Mouse (Mus musculus) induced T-regulatory cell, adult 2 months (primary cell): ENCODE data around the gene Rem1.

ENCODE experiments used
- DNase-seq: peaks from one replicate; pipeline ENCODE4 v3.0.0-alpha.2; 2012; ENCODE audit warnings: low read depth

Gene Rem1

DNA sequence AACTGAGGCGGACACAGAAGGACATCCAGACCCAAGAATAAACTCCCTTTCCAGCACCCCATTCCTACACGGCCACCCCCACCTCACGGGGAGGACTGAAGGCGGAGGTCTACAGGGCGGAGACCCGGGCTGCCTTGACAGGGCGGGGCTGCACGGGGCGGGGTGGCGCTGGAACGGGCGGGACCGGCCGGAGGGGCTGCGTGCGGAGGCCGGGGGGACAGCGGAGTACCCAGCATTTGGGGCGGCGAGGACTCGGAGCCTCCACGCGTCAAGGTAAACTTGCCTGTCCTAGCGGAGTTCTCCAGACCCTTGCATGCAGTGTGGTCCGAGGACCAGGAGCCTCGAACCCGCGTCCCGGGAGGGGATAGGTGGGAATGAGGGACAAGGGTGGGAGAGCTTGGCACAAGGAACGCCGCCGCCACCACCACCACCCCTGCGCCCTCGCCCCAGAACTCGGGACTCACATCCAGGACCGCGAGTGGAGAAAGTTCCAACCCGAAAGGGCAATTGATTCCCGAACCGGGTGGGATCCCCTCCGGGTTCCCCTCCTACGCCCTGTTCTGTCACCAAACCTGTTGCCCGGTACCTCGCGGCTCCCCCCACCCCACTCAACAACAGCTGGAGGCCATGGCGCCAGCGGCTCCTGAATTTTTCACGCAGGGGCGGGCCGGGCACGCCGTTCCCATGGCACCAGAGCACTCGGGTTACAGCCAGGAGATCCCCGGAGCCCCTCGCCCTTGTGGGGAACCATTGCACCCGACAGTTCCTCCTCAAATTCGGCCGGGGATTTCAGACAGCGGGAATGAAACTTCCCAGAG lies at the start of gene Rem1:
Gene Rem1 (plus strand): TSS at position 178 of the 818 bp plus-strand sequence.
- DNase-seq: no peak

DNA sequence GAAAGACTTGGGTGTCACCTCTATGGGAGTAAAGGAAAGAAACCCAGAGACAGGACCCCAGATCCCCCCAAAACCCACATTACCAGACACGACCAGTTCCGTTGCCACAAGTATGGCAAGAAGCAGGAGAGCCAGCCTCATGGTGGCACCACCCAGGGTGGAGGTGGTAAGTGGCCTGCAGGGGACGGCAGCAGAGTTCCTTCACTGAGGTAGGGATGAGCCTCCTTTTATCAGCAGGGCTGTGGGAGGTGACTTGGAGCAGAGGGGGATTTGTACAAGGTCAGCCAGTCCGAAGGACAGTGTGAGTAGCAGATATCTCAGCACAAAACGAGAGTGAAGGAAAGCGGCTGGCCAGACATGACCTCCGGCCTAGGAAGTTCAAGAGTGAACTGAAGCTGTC lies 46.6 kb upstream of the Rem1 start, which contains the start of gene Defb19:
Gene Defb19 (minus strand): TSS at position 206 of the 400 bp plus-strand sequence.
- no peak for DNase-seq

DNA sequence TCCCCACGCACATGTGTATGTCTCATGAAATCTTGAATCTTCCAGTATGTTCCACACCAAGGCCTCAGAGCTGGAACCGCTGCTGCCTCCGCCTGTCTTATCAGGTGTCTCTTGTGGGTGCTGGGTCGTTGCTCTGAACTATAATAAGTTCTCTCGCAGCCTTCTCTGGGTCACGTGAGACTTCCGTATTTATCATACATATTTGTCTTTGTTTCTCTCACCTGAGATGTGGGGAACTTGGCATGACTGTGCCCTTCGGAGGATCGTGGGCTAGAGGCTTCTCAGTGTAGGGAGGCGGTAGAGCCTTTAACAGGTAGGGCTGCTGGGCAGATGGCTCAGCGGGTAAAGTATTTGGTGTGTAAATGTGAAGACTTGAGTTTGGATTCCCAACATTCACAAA lies 46.1 kb upstream of the Rem1 start:
- DNase-seq: no peak

DNA sequence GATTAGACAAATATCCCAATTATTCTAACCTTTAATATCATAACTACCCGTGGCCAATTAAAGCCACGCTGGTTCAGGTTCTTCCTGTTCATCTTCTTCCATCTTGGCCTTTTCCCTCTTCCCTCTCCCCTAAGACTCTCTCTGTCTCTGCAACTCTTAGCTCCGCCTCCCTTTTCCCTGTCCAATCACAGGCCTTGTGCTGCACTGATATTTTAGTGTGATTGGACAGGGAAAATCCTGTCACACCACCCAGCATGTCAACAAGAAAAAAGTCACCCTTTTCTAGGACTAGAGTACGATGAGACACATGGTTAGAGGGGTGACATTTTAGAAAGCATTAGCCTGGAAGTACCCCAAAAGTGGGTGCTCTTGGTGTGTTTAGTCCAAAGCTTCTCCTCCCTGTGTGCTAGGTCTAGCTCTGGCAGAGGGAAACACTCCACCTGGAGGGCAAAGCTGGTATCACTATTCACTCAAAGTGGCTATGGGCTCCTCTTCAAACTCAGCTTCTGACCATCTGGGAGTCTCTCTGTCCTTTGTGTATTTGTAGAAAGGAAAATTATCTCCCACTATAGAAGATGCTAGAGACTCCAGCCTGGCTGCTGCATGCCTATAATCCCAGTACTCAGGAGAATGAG lies 39.7 kb upstream of the Rem1 start:
- DNase-seq: peak; percentile 17

DNA sequence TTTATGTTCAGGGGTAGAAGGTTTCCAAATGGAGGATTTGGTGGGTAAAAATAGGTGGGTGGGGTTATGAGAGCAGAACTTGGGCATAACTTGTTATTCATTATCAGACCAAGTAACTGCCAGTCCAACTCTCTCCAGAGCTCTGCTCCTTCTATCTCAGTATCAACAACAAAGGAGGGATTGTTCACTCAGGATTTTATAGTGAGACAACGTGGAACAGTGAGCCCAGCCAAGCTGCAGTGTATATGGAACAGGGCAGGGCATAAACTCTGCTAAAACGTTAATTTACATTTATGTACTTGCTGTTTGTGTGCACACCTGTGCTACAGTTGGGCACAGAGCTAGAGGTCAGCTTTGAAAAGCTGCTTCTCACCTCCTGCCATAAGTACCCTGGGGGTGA lies 38.3 kb upstream of the Rem1 start:
- no peak for DNase-seq

DNA sequence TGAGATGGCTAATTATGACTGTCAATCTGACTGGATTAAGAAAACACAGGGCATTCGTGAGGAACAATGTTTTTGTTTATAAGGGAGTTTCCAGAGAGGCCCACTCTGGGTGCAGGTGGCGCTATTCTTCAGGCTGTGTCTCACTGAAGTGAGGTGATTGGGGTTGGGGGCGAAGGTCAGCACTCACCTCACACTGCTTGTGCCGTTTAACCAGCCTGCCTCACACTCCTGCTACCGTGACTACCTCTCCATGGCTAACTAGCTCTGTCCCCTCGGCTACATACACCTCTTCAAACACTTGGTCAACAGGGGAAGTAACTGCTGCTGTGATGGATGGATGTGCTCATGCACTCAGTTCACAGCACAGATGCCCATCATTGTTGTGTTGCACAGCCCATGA lies 37.7 kb upstream of the Rem1 start:
- no peak for DNase-seq

DNA sequence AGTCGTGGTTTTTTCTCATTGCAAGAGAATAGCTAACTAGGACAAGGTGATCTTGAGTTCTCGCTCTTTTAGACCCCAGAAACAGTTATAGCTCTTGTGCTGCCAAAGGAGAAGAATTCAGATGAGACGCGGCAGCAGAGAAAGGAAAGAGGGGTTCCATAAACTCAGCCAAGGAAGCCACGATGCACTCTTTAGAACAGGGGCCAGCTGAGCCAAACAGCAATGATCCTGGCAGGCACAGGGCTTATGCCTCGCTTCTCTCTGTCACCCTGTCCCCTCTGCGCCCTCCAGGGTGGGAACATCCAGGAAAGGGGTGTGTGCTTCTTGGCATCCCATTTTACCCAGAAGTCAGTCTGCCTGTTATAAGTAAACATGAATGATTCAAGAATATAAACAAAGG lies 27.5 kb upstream of the Rem1 start, which contains the start of gene Defb45:
Gene Defb45 (minus strand): TSS at position 101 of the 400 bp plus-strand sequence.
- no peak for DNase-seq

DNA sequence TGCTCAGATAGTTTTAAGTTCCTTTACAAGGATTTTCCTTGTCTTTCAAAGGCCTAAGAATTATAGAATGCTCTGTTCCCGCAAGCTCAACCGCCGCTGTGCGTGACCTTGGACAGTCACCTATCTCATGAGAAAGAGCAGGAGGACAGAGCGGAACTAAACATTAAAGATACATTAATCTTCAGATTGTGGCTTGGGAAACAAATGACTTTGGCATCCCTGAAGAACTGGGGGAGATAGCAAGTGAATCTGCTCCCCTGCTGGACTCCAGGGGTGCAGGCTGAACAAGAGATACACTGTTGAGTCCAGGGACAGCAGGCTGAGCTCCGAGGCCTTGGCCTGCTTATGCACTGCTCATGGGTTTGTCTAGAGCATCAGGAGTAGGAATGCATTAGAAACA lies 26.7 kb upstream of the Rem1 start:
- no peak for DNase-seq

DNA sequence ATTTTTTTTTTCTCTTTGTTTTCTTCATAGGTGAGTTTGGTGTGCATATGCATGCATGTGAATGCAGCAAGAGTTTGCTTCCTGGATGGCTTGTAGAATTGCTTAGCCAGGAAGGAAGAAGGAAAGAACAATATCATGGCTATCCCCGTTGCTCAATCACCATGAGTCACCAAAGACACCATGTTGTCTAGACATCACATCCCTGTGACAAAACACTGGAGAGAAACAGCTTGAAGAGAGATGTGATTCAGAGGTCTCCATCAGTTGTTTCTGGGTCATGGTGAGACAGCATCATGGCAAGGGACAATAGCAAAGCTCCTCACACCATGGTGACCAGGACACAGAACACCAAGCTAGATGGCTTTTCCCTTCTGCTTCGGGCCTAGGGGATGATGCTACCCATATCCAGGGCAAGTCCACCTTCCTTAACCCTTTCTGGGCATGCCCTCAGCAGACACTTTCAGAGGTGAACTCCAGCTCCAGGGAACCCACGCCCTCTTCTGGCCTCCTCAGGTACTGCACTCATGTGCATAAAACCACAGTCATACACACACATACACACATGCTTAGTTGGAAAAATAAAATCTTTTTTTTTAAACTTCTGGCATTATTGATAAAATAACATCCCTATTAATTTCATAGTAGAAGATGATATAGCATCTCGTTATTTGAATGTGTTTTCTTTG lies 25.3 kb upstream of the Rem1 start:
- no peak for DNase-seq

DNA sequence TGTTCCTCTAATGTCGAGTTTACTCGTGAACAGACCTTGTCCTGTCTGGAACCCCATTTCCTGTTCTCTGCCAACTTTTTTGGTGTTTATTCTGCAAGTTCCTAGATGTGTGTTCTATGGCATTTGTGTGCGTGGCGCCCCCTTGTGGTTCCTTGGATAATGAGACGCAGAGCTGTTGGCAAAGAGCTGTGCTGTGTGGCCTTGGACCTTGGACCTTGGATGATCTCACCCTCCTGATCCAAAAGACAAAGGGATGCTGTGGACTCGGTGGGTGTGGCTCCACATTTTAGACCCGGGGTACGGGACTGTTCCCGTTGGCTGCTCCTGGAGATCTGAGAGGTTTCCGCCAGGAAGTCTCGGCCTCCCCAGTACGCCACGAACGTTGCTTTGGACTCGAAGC lies 22.7 kb upstream of the Rem1 start, which contains the start of gene Defb36:
Gene Defb36 (plus strand): TSS at position 271 of the 400 bp plus-strand sequence.
- peak; percentile 53 for DNase-seq

DNA sequence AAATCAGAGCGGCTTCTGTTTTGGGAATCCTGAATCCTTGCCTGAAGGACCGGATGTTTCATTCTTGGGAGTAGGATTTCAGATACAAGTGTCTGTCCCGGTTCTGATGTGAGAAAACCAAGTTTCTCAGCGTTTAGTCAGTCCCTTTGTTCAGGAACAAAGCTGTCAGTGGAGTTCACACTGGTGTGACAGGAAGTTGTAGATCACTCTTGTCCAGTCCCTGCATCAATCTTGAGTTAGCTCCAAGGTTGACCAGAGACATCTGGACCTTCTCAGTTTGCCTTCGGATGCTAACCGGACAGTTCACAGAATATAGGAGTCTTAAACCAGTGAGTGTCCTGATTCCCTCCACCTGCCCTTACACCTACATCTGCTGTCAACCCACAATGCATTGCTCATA lies 19.0 kb upstream of the Rem1 start:
- no peak for DNase-seq

DNA sequence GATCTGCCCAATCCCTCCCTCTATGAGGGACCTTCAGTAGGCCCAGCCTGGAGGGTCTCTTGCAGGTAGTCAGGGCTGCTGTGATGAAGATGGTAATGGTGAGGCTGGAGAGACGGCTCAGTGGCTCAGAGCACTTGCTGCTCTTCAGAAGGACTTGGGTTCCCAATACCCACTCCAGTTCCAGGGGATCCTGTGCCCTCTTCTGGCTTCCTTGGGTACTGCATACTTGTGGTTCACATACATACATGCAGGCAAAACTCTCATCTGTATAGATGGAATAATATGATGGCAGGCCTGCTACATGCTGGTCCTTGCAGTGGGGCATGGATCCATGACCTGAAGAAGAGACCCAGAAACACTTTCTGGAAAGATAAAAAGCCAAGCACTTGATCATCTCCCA lies 18.0 kb upstream of the Rem1 start:
- DNase-seq: no peak

DNA sequence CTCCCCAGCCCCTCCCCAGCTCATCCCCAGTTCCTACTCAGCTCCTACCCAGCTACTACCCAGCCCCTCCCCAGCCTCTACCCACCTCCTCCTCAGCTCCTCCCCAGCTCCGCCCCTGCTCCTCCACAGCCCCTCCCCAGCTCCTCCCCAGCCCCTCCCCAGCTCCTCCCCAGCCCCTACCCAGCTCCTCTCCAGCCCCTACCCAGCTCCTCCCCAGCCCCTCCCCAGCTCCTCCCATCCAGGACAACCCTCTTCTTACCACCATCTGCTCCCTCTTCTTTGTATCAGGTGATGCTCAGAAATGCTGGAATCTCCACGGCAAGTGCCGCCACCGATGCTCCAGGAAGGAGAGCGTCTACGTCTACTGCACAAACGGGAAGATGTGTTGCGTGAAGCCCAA lies 14.6 kb upstream of the Rem1 start:
- DNase-seq: no peak

DNA sequence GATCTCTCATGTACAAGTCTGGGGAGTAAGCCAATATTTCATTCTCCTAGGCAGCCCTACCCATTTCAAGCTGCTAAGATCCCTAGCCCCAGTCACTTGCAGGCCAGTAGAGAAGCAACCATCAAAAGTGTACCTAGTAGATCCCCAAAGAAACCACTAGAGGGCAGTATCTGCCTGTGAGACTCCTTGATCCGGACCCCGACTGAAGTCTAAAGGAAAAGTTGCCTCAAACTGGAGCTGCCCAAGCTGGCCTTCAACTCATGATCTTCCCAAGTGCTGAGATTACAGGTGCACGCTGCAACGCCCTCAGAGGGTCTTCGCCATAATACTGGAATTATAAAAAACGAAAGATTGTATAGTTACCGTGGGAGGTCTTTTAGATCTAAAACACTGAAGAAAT lies 11.2 kb upstream of the Rem1 start:
- peak; percentile 78 for DNase-seq

DNA sequence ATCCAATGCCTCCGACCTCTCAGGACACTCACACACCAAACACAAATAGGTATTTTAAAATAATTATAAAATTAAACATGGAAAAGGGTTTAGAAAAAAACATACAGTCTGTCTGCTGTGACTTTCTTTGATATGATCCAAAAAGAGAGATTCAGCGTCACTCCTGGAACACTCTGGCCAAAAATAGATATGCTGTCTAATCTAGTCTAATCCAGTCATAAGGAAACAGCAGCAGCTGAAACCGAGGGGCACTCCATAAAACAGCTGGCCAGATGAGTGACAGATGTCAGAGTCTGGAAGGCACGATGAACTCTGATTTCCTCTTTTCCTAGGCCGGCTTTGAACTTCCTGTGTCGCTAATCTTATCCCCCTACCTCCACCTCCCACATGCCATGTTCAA lies 10.3 kb upstream of the Rem1 start:
- no peak for DNase-seq

DNA sequence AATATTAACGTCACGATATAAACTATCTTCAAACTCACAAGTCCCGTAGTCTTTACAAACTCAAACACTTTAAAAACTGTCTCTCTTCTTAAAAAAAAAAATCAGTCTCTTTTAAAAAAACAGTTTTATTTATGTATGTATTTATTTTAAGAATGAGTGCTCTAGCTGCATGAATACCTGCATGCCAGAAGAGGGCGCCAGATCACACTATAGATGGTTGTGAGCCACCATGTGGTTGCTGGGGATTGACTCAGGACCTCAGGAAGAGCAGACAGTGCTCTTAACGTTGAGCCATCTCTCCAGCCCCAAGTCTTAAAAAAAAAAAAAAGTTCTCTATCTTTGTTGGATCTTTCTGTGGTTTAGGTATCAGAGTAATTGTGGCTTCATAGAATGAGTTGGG lies 9.4 kb upstream of the Rem1 start:
- peak; percentile 57 for DNase-seq

DNA sequence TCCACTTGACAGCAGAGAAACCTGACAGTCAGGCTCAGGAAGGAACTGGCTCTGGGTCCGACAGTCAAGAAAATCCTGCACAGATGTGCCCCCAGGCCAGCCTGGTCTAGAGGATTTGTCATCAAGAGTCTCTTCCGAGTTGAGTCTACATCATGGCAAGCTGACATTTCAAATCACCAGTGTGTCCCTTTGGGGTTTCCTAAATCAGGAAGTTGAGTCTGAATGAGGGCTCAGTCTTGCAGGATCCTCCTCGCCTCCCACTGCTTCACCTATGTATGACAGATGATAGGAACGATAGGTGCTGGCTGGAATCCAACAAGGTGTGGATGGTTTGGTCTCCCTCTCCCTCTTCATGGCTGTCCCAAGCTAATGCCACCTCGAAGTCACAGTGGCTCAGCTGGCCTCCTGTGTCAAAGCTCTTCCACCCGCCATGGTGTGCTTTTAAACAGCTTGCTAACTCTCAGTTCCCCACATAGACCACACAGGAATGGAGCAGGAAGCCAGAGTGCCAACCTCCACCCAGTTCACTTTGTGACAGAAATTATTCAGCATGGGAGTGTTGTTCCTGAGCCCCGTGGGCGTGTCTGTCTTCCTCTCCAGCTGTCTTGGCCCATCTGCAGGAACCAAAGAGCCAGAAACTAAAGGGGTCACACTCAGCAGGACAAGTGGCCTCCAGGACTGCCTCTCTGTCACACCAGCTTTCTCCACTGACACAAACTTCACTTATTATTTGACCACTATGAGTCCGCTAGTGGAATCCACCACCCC lies 6.2 kb upstream of the Rem1 start:
- no peak for DNase-seq

DNA sequence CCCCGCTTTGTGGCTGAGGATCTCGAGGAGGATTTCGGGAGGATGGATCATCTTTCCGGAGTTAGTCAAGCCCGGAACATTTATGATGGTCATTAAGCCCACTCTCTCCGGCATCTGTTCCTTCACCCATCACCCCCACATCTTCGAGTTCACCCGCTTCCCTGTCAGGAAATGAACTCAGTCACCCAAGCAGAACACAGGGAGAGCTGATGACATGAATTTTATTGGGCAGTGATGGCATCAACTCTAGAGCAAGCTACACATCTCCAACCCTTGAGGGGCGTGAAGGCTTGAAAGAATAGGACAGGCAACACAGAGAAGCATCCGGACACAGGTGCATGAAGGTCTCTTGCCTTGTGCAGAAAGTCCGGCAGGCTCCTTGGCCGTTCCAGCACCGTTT lies 4.6 kb upstream of the Rem1 start:
- DNase-seq: no peak

DNA sequence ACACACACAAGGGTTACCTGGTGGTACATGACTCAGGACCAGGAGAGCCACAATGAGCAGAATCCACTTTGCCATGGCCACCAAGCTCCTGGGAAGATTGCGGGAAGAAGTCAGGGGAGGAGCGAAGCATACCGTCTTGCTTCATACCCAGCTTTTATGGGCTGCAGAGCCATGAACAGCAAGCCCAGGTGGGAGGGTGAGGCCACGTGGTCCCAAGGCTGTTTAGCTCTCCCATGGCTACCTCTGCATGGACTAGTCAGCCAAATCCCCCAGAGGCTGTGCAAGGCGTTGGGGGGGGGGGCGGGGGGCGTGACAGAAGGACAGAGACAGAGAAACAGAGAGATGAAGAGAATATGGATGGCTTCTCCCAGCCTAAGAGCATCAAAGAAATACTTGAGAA lies 3.8 kb upstream of the Rem1 start, which contains the start of gene Defb25:
Gene Defb25 (minus strand): TSS at position 101 of the 400 bp plus-strand sequence.
- DNase-seq: no peak

DNA sequence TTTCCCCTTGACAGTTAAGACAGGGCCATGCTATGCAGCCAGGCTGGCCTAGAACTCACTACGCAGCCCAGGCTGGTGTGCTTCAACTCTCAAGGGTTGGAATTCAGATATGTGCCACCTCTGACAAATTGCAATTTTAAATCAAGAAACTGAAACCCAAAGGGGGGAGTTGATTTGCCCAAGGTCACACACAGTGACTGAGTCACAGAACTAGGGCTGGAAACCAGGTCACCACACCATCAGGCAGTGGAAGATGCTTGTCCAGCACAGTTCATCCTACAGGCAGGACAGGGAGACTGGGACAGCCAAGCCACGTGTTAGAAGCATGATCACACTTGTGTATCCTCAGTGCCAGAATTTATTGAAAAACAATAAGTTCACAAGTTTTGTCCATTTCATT lies 2.2 kb upstream of the Rem1 start:
- no peak for DNase-seq

DNA sequence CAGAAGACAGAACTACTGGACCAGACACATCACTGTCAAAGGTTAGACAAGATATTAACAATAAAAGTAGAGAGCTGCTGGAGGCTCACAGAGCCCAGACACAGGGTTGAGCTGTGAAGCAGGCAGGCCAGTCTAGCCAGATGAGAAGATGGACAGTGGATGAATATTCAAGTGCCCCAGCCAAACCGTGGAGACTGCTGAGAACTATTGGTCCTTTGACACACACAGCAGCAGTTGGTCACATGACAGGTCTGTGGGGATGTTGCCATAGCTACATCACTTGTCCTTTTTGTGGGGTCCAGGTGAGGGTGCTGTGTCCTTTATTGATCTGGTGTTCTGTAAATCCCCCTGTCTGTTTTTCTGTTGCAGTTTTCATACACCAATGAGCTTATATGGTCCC lies 1.5 kb upstream of the Rem1 start:
- DNase-seq: no peak

DNA sequence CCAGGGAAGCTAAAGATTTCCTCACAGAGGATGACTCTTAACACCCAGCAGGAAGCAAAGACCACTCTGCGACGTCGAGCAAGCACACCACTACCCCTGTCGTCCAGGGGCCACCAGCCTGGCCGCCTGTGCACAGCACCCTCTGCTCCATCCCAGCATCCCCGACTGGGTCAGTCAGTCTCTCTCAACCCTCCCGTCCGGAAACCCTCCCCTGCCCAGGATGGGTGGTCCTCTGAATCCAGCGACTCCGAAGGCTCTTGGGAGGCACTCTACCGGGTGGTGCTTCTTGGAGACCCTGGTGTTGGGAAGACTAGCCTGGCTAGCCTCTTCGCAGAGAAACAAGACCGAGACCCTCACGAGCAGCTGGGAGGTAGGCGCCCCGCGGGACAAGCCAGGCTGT lies 1.3 kb downstream of the Rem1 start:
- no peak for DNase-seq
